Mouse (Mus musculus) megakaryocyte, adult 5-6 weeks (primary cell): ENCODE results near the gene Med8. TPM values are rescaled to one million over a fixed set of nuclear protein-coding genes. Genes with fewer than 3 reads are reported as not detected.

Experiments
- ATAC-seq: 2 replicates; pipeline ENCODE4 v1.8.0; 2016; ENCODE audit warnings: mild to moderate bottlenecking, inconsistent platforms; ENCODE audit not compliant: poor library complexity, severe bottlenecking
- total RNA-seq, 2 experiments: library from RNA; stranded (forward) in 1 of 2; stranded (reverse) in 1 of 2; fragments of 153-499, 151-499 nt in 1 of 2; fragments of 221-1000, 200-1000 nt in 1 of 2; gene quantifications; 2 replicates each; pipeline versions ENCODE4 v1.2.3 to v1.2.4; 2015 to 2017

Med8 gene
- total RNA-seq, 2 experiments from 2014 or later = 102 to 106 TPM

GRCm38 (mm10) chr4:118464956-118465355, 55.8 kb downstream of the Med8 start:
- ATAC-seq = no peak

Other genes with a start within 250 kb of the Med8 start
- 11.0 and 14.2 TPM in 2 replicates for gene Kdm4a, start 229.3 kb upstream of the Med8 start, total RNA-seq (2015)
- gene Kdm4a, start 229.3 kb upstream of the Med8 start, total RNA-seq (2017) = 29.1 and 34.3 TPM in 2 replicates
- 1.1 TPM in 2 replicates for gene Ptprf, start 117.9 kb upstream of the Med8 start, total RNA-seq (2015)
- gene Ptprf, start 117.9 kb upstream of the Med8 start, total RNA-seq (2017) = 0.77 and 0.89 TPM in 2 replicates
- 11.2 and 13.6 TPM in 2 replicates for gene Szt2, start 64 bp upstream of the Med8 start, total RNA-seq (2015)
- 4.1 and 5.5 TPM in 2 replicates for gene Szt2, start 64 bp upstream of the Med8 start, total RNA-seq (2017)
- 88.6 and 93.9 TPM in 2 replicates for gene Elovl1, start 18.8 kb downstream of the Med8 start, total RNA-seq (2015)
- 67.1 and 76.1 TPM in 2 replicates for gene Elovl1, start 18.8 kb downstream of the Med8 start, total RNA-seq (2017)
- 47.3 and 47.8 TPM in 2 replicates for gene Cdc20, start 28.0 kb downstream of the Med8 start, total RNA-seq (2015)
- 81.0 and 83.9 TPM in 2 replicates for gene Cdc20, start 28.0 kb downstream of the Med8 start, total RNA-seq (2017)
- 0.36 TPM in 1 of 2 replicates, not detected in the other for gene Mpl, start 48.2 kb downstream of the Med8 start, total RNA-seq (2015)
- not detected in 2 replicates for gene Mpl, start 48.2 kb downstream of the Med8 start, total RNA-seq (2017)
- gene Tie1, start 80.7 kb downstream of the Med8 start, total RNA-seq (2015) = 0.27 and 0.34 TPM in 2 replicates
- gene Tie1, start 80.7 kb downstream of the Med8 start, total RNA-seq (2017) = 0.16 and 0.26 TPM in 2 replicates
- gene 2610528J11Rik, start 117.7 kb downstream of the Med8 start, total RNA-seq (2015) = not detected in 2 replicates
- gene 2610528J11Rik, start 117.7 kb downstream of the Med8 start, total RNA-seq (2017) = not detected in 2 replicates
- 0.18 TPM in 1 of 2 replicates, not detected in the other for gene Tmem125, start 134.7 kb downstream of the Med8 start, total RNA-seq (2015)
- not detected in 2 replicates for gene Tmem125, start 134.7 kb downstream of the Med8 start, total RNA-seq (2017)
- not detected in 2 replicates for gene Cfap57, start 211.4 kb downstream of the Med8 start, total RNA-seq (2015)
- 0.16 and 0.18 TPM in 2 replicates for gene Cfap57, start 211.4 kb downstream of the Med8 start, total RNA-seq (2017)
- gene Ebna1bp2, start 211.5 kb downstream of the Med8 start, total RNA-seq (2015) = 54.9 and 61.9 TPM in 2 replicates
- 46.8 and 63.7 TPM in 2 replicates for gene Ebna1bp2, start 211.5 kb downstream of the Med8 start, total RNA-seq (2017)
- gene Olfr62, start 249.6 kb downstream of the Med8 start, total RNA-seq (2015) = not detected in 2 replicates
- gene Olfr62, start 249.6 kb downstream of the Med8 start, total RNA-seq (2017) = not detected in 2 replicates